Mouse (Mus musculus) urinary bladder, postnatal 4 days (tissue): ENCODE data around the gene Kri1.
"Not testable (repeated sequence)": the region's sequence is repeated elsewhere in the genome, so short reads cannot be mapped to it uniquely, and the experiment has no call there.

Experiments
- DNase-seq, 2 experiments: peaks; one replicate each; pipeline ENCODE4 v3.0.0; 2021 to 2022; ENCODE audit warnings: low spot score in 2 of 2

The Kri1 gene

DNA sequence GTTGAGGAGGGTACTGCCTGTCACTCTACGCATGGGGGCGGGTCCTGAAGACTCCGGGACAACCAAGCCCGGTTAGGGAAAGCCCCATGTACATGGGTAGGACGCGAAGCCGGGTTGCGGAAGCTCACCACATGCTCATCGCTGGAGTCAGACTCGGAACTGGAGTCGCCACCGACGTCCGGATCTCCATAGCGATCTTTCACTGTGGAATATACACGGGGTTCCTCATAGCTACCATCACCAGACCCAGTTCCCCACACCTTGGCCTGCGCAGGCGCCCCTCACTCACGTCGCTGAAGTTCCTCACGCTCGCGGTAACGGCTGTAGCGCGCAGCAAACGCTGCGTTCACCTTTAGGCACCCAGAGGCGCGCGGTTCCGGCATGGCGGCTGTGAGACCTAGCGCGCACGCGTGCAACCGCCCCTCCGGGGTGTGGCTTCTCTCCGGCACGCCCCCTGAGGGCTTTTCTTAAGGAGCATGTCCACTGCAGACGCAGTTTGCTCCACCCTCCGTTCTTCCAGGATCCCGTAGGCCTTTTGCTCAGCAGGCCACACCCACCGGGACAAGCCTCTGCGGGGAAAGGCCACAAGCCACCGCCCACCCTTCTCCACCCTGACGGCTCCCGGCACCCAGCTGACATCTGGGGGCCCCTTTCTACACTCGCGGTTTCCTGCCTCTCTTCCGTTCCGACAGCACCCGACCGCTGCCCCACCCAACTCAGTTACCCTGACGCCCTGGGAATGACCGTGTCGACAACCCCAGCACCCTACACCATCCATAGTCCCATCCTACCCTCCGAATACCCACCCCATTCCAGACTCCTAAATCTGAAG is at the start of gene Kri1:
Gene Kri1, minus strand, starts transcription at position 399 of the 832 bp plus-strand sequence.
- DNase-seq, result peak; percentile 95 to 96

DNA sequence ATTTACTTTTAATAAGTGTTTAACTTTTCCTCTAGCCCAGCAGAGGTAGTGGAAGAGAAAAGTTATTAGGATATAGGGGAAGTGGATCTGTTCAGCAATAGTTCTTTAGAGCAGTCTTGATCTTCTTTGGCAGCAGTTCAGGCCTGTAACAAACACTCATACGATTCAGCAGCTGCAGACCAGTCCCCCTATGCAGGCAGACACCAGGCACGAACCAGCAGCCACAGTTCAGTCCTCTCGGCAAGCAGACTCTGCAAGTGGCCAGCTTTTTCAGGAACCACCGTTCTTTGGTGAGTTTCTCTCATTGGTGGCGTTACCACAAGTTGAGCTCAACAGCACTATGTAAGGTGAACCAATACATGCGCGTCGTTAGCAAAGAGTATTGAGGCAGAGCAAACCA is 48.7 kb upstream of the Kri1 start:
- no peak for DNase-seq

DNA sequence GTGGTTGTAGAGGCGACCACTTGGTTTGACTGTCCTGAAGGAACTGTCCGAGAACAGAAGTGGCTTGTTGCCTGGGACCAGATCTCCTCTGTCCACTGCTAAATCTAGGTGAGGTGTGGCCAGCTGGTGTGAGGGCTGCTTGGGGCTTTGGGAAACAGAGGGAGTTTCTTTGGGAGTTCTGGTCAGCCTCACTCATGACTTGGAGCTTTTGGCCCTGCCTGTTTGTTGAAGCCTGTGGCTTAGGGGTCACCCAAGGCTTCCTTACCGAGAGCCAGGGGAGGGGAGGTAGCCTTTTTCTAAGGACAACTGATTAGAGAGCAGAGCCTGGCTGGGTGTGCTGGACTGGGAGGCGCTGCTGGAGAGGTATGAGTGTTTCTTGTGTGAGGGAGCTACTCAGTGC is 47.6 kb upstream of the Kri1 start:
- no peak for DNase-seq

DNA sequence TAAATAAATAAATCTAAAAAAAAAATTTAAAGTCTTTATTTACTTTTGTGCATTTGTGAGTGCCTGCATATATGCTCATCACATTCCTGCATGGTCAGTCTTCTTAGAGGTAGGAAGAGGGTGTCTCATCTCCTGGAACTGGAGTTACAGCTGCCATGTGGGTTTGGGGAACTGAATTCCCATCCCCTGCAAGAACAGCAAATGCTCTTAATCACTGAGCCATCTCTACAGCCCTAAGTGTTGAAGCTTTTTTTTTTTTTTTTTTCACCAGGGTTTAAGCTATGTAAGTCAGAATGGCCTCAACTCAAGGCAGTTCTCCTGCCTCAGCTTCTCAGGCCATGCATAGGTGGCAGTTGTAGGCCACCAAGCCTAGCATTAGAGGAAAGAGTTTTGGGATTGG is 47.0 kb upstream of the Kri1 start:
- no peak for DNase-seq

GRCm38 (mm10) chr9:21333523-21333922 is 45.8 kb upstream of the Kri1 start:
- no peak for DNase-seq

DNA sequence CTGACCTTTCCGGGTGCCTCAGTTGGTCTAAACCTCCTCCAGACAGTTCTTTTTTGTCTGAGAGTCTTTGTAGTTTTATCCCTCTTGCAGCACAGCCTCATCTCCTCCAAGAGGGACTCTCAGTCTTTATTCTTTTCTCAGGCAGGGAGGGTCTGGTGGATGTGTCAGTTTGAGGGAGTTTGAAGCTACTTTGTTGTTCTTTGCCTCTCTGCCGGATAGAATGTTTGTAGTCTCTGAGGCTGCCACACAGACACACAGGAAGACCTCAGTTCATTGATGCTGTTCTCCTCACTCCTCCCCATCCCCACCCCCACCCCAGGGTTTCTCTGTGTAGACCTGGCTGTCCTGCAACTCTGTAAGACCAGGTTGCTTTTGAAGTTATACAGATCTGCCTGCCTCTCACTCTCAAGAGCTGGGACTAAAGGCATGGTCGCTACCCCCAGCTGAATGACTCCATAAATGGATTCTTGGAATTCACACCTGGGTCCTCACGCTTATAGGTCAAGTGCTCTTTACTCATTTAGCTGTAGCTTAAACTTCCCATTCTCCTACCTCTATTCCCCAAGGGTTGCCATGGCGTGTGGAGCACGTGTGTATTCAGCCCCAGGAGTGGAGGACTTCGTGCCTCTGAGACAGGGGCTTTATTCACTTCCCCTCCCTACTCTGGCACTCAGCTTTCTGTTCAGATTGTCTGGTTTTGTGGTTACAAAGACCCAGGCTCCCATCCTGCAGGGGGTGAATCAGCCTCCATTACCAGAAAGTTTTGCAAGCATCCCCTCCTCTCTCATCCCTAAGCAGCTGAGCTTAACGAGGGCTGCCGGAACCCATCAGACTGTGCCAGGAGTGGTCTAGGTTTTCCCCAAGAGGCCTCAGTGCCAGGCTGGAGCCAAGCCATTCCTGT is 44.6 kb upstream of the Kri1 start:
- DNase-seq, result no peak

- no peak for DNase-seq
These were observed 43.8 kb upstream of the Kri1 start for GRCm38 (mm10) chr9:21331365-21332140.

DNA sequence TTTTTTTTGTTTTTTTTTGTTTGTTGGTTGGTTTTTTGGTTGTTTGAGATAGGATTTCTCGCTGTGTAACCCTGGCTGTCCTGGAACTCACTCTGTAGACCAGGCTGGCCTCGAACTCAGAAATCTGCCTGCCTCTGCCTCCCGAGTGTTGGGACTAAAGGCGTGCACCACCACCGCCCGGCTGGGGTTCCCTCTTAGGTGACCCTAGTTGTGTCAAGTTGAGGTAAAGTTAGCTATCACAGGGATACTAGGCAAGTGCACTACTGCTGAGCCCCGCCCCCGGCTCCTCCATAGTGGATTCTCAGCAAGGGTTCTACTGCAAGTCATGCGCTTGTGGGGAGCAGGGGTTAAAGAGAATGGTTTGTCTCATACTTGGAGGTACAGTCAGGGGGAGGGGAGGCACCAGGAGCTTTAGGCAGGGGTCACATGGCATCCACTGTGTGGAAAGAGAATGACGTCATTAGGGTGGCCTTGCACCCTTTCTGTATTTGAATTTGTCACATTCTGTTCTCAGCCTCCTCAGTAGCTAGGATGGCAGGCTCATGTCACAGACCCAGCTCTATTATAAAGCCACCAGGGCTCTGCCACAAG is 42.0 kb upstream of the Kri1 start:
- no peak for DNase-seq

GRCm38 (mm10) chr9:21329041-21329440 is 41.3 kb upstream of the Kri1 start:
- DNase-seq, result peak in 1 of 2 experiments; percentile 53

DNA sequence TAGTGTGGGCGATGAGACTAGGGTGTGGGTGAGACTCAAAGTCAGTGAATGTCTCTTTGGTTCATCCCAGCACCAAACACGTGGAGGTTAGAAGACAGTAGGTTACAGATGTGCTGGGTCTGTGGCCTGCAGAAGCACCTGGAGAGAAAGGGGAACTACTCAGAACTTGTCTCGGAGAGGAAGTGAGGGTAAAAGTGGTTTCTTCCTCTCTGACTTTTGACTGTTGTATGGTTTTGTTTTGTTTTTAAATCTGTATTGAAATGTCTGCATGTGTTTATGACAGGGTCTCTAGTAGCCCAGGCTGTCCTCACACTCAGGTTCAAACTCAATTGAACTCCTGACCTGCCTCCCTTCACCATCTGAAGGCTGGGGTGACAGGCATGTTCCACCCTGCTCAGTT is 40.3 kb upstream of the Kri1 start:
- no peak for DNase-seq

GRCm38 (mm10) chr9:21327569-21327968 is 39.8 kb upstream of the Kri1 start:
- no peak for DNase-seq

GRCm38 (mm10) chr9:21324269-21324668 is 36.5 kb upstream of the Kri1 start:
- DNase-seq, result no peak

GRCm38 (mm10) chr9:21322917-21323297 is 35.1 kb upstream of the Kri1 start:
- DNase-seq, result not testable (repeated sequence)

- no peak for DNase-seq
These were observed 34.6 kb upstream of the Kri1 start for GRCm38 (mm10) chr9:21322211-21322916.

- DNase-seq, result no peak
These were observed 33.7 kb upstream of the Kri1 start for GRCm38 (mm10) chr9:21321513-21321835.

DNA sequence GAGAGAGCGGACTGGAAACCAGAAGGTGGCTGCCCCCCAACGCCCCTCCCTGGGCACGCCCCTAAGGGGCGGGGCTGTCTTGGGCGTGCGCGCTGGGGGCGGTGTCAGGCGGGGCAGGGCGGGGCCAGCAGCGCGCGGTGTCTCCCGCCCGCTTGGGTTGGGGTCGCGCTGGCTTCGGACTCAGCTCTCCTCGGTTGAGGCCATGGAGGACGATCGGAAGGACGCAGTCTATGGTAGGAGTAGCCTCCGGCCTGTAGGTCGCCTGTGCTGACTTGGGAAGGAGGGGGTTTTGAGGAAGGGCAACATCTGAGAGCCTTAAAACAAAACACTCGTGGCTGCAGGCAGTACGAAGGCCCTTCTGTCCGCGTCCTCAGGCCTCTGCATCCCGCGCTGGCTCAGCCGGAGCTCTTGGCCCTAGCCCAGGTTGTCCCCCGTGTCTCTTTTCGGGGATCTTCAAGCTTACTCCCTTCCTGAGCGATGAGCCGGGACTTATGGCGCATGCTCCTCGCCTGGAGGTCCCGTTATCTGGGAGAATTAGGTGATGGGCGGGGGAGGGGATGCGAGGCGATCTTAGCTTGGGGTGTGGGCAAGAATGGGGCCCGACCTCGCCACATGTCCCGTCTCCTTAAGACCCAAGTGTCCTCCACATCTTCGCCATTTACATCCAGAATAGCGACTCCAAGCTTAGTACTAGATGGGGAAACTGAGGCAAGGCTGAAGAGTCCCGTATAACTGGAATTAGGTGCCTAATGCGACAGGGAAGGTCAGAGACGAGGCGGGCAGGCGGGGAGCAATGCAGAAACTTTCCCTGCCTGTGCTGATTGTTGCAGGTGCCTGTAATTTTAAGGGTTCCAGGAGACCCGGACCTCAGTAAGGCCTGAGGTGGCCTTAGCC is 33.1 kb upstream of the Kri1 start, which contains the start of gene Slc44a2:
Gene Slc44a2, plus strand, starts transcription at position 80 of the 894 bp plus-strand sequence.
- peak; percentile 80 to 84 for DNase-seq

DNA sequence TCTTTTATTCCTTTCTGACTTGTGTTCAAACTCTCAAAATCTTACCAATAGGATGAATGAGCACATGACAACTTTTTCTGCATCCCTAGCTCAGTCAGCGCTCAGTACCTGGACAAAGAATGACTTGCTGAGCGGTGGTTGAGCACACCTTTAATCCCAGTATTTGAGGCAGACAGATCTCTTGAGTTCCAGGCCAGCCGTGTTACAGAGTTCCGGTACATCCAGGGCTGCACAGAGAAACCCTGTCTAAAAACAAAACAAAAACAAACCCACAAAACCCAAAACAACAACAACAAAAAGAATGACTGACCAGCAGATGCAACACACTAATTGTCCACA is 32.5 kb upstream of the Kri1 start:
- DNase-seq, result no peak

- DNase-seq, result no peak
These were observed 31.7 kb upstream of the Kri1 start for GRCm38 (mm10) chr9:21319503-21319902.

- DNase-seq, result no peak
These were observed 31.0 kb upstream of the Kri1 start for GRCm38 (mm10) chr9:21318792-21319191.

GRCm38 (mm10) chr9:21316696-21317095 is 28.9 kb upstream of the Kri1 start:
- no peak for DNase-seq
